8 mouse cellular contexts compared by ENCODE assay signal in the genomic region with DNA sequence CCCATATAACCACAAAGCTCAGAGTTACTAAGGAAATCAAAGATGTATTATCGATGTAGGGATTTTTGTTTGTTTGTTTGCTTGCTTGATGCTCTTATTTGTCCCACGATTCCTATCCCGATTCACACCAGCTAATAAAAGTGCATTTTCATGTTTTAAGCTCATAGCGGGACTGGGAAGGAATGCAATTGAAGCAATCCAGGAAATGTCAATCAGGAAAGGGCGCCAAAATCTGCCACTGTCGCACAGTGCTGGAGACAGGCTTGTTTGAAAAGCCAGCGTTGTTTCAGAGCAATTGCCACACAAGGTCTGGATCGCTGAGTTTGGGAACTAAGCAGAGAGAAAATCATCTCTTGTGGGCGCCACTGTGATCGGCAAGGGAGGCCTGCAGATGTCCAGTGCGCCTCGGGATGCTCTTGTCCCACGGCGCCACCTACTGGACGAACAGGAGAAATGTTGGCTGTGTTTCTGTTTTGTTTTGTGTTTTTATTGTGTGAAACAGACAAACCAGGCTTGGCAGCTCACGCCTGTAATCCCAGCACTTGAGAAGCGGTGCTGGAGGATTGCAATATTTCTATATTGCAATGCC. TPM values are rescaled to one million over a fixed set of nuclear protein-coding genes. Genes with fewer than 3 reads are reported as not detected.
DNase-seq lines count a peak whose midpoint lies in the region; ATAC-seq and TF ChIP-seq lines count a peak whose summit lies in the region.

No protein-coding gene starts in this region.

- peaks cover 9% of the 10 kb centered on the region for H3K4me1 ChIP-seq in heart, embryonic 15.5 days (replicated peaks)
- peaks cover 0 to 3% of the 10 kb centered on the region in 2 experiments; a peak in 2 of 4 replicates for H3K4me1 ChIP-seq in liver, embryonic 14.5 days (replicated peaks; ENCODE audit: control insufficient read depth in 2 of 2, insufficient read depth in 2 of 2, low read length in 1 of 2)
- H3K4me1 ChIP-seq in neural tube, embryonic 11.5 days (ENCODE audit: control insufficient read depth, insufficient read depth, low read length) = peaks cover 6% of the 10 kb centered on the region; the same call in 1 of the 2 replicates
- H3K4me1 ChIP-seq in stomach, postnatal 0 days (replicated peaks; ENCODE audit: control insufficient read depth, insufficient read depth) = no peaks in the 10 kb centered on the region

- DNase-seq in B cell, adult 2 months = peak; percentile 72 to 75
- peak; percentile 94 for DNase-seq in brain, embryonic 14.5 days (ENCODE audit: low read depth)
- DNase-seq in fibroblast of lung, adult 2 months (ENCODE audit: low read depth) = peak; percentile 48
- peak; percentile 54 to 80 for DNase-seq in kidney, postnatal 36 days
- peak; percentile 4 to 20 (median 11) for DNase-seq in liver, embryonic 14.5 days (ENCODE audit: low read depth in 3 of 3, low spot score in 3 of 3)
- peak; percentile 82 for DNase-seq in neural tube, embryonic 11.5 days (ENCODE audit: low spot score)
- peak; percentile 79 for DNase-seq in stomach, postnatal 0 days (ENCODE audit: low spot score)

- H3K9me3 ChIP-seq in heart, embryonic 15.5 days (replicated peaks) = no peaks in the 10 kb centered on the region
- no peaks in the 10 kb centered on the region for H3K9me3 ChIP-seq in liver, embryonic 14.5 days (ENCODE audit: control insufficient read depth, low read length)
- no peaks in the 10 kb centered on the region for H3K9me3 ChIP-seq in neural tube, embryonic 11.5 days (ENCODE audit: control insufficient read depth, low read length)
- H3K9me3 ChIP-seq in stomach, postnatal 0 days (ENCODE audit: control insufficient read depth, low read length) = no peaks in the 10 kb centered on the region

- TF ChIP-seq CTCF in brain, embryonic 14.5 days (IDR thresholded peaks at IDR 0.05; ENCODE audit: borderline replicate concordance, extremely low read depth, insufficient read depth, insufficient read length) = peak; percentile 94
- TF ChIP-seq CTCF in liver, embryonic 14.5 days (IDR thresholded peaks at IDR 0.05; ENCODE audit: low read depth) = peak; percentile 92
- peak; percentile 98 for TF ChIP-seq CTCF in stomach, postnatal 0 days (IDR thresholded peaks at IDR 0.05; ENCODE audit: low read depth)

- WGBS in heart, embryonic 15.5 days = under 1% methylated on average over 17 of the region's 17 CpGs
- 1% methylated on average over 17 of the region's 17 CpGs for WGBS in liver, embryonic 14.5 days (ENCODE audit: insufficient replicate concordance)
- WGBS in neural tube, embryonic 11.5 days = 2% methylated on average over 17 of the region's 17 CpGs
- 1% methylated on average over 17 of the region's 17 CpGs for WGBS in stomach, postnatal 0 days

- peak overlapping the region; percentile 43 for H3K4me3 ChIP-seq in heart, embryonic 15.5 days
- H3K4me3 ChIP-seq in liver, embryonic 14.5 days (ENCODE audit: insufficient read depth in 1 of 2, low read depth in 2 of 2, low read length in 2 of 2) = no peak overlapping the region
- peak overlapping the region; percentile 2; the same call in 1 of the 2 replicates for H3K4me3 ChIP-seq in neural tube, embryonic 11.5 days (ENCODE audit: low read depth, low read length)
- H3K4me3 ChIP-seq in stomach, postnatal 0 days (ENCODE audit: low read depth, low read length) = peak overlapping the region; percentile 31

- ATAC-seq in heart, embryonic 15.5 days (replicated peaks; ENCODE audit: insufficient number of reproducible peaks, insufficient read depth, low FRiP score, low read depth) = no peak
- no peak for ATAC-seq in liver, embryonic 14.5 days (ENCODE audit: insufficient read depth)
- peak; percentile 56 for ATAC-seq in neural tube, embryonic 11.5 days (ENCODE audit: insufficient read depth, low FRiP score, low TSS enrichment)
- ATAC-seq in stomach, postnatal 0 days (ENCODE audit: low FRiP score, low TSS enrichment) = peak; percentile 49; the same call in 1 of the 2 replicates

- H3K9ac ChIP-seq in heart, embryonic 15.5 days = peak overlapping the region; percentile 34
- H3K9ac ChIP-seq in liver, embryonic 14.5 days (replicated peaks) = no peak overlapping the region
- H3K9ac ChIP-seq in neural tube, embryonic 11.5 days (ENCODE audit: low read length) = peak overlapping the region; percentile 9
- no peak overlapping the region for H3K9ac ChIP-seq in stomach, postnatal 0 days (ENCODE audit: low read length)

- TF ChIP-seq POLR2A in brain, embryonic 14.5 days (IDR thresholded peaks at IDR 0.05; ENCODE audit: borderline replicate concordance, extremely low read depth, insufficient read depth, insufficient read length, poor library complexity, severe bottlenecking) = no peak

- no peak for TF ChIP-seq EP300 in liver, embryonic 14.5 days (IDR thresholded peaks at IDR 0.05; ENCODE audit: low read depth)
- no peak for TF ChIP-seq EP300 in stomach, postnatal 0 days (optimal IDR thresholded peaks at IDR 0.05)

- peak overlapping the region; percentile 72 for H3K4me2 ChIP-seq in heart, embryonic 15.5 days
- peak overlapping the region; percentile 51 for H3K4me2 ChIP-seq in liver, embryonic 14.5 days (ENCODE audit: low read depth)
- peak overlapping the region; percentile 41 for H3K4me2 ChIP-seq in neural tube, embryonic 11.5 days (ENCODE audit: low read depth)
- peak overlapping the region; percentile 56 for H3K4me2 ChIP-seq in stomach, postnatal 0 days (replicated peaks; ENCODE audit: low read depth)

- H3K27ac ChIP-seq in heart, embryonic 15.5 days = no peak overlapping the region
- H3K27ac ChIP-seq in liver, embryonic 14.5 days = no peak overlapping the region
- H3K27ac ChIP-seq in neural tube, embryonic 11.5 days (ENCODE audit: low read depth, low read length) = no peak overlapping the region
- no peak overlapping the region for H3K27ac ChIP-seq in stomach, postnatal 0 days (replicated peaks)

- H3K36me3 ChIP-seq in heart, embryonic 15.5 days = no peaks in the 10 kb centered on the region
- no peaks in the 10 kb centered on the region for H3K36me3 ChIP-seq in liver, embryonic 14.5 days (replicated peaks; ENCODE audit: control insufficient read depth, insufficient read depth, low read depth)
- no peaks in the 10 kb centered on the region for H3K36me3 ChIP-seq in neural tube, embryonic 11.5 days (ENCODE audit: control insufficient read depth, insufficient read depth, low read length)
- no peaks in the 10 kb centered on the region for H3K36me3 ChIP-seq in stomach, postnatal 0 days (ENCODE audit: control insufficient read depth, insufficient read depth, low read length)

- H3K27me3 ChIP-seq in heart, embryonic 15.5 days = peaks cover 10% of the 10 kb centered on the region
- no peaks in the 10 kb centered on the region for H3K27me3 ChIP-seq in liver, embryonic 14.5 days (ENCODE audit: control insufficient read depth, insufficient read depth, low read length)
- no peaks in the 10 kb centered on the region for H3K27me3 ChIP-seq in neural tube, embryonic 11.5 days (ENCODE audit: control insufficient read depth, insufficient read depth, low read length)
- no peaks in the 10 kb centered on the region for H3K27me3 ChIP-seq in stomach, postnatal 0 days (ENCODE audit: control insufficient read depth, insufficient read depth, low read length)

RNA-seq across cellular contexts. Expression of a gene that starts 26.3 kb away (rescaled TPM):
- 3.7 and 9.4 TPM in 2 replicates for polyA plus RNA-seq in brain, embryonic 14.5 days (2012; rRNA removed)
- polyA plus RNA-seq in heart, embryonic 15.5 days (2015; fragmentation: Nextera tagmentation; extraction: Ambion mirVana) = 0.82 and 1.0 TPM in 2 replicates
- 3.0 and 3.9 TPM in 2 replicates for polyA plus RNA-seq in liver, embryonic 14.5 days (2012; rRNA removed)
- polyA plus RNA-seq in liver, embryonic 14.5 days (2014; fragmentation: Nextera tagmentation; extraction: Ambion mirVana) = 5.7 and 6.0 TPM in 2 replicates
- 1.0 and 1.2 TPM in 2 replicates for polyA plus RNA-seq in neural tube, embryonic 11.5 days (2014; fragmentation: Nextera tagmentation; extraction: Ambion mirVana)
- polyA plus RNA-seq in stomach, postnatal 0 days (2015; fragmentation: Nextera tagmentation; extraction: Ambion mirVana) = 33.0 and 34.7 TPM in 2 replicates

Comparison
In these comparisons a context has a peak if more than half of its experiments do, and no peak if none do; other contexts are left out.
1. DNase-seq: peak in every context shown above with its lines; median percentile 94 in brain, embryonic 14.5 days; 82 in neural tube, embryonic 11.5 days; 79 in stomach, postnatal 0 days; 74 in B cell, adult 2 months; 67 in kidney, postnatal 36 days; 48 in fibroblast of lung, adult 2 months; 11 in liver, embryonic 14.5 days.
2. ATAC-seq: peak in neural tube, embryonic 11.5 days (single experiment) and stomach, postnatal 0 days (single experiment); none in heart, embryonic 15.5 days (single experiment) and liver, embryonic 14.5 days (single experiment).
3. H3K4me3 ChIP-seq: peak in heart, embryonic 15.5 days (single experiment), neural tube, embryonic 11.5 days (single experiment) and stomach, postnatal 0 days (single experiment); none in liver, embryonic 14.5 days (0 of 2).
4. H3K9ac ChIP-seq: peak in heart, embryonic 15.5 days (single experiment) and neural tube, embryonic 11.5 days (single experiment); none in liver, embryonic 14.5 days (single experiment) and stomach, postnatal 0 days (single experiment).
5. Peak in every context shown above with its lines, with median percentiles within 50 percentile points of each other: CTCF ChIP-seq and H3K4me2 ChIP-seq.